Mouse (Mus musculus) left cerebral cortex, postnatal 36 days (tissue): ENCODE measurements at regions not wholly inside any gene's neighbourhood (a gene's known extent, or its start where the extent isn't known, plus 50 kb on each side); places are given as distances from the start of the nearest gene placed in this dataset.

Experiments used
- DNase-seq, 2 experiments: peaks; one replicate each; pipeline ENCODE4 v3.0.0; 2021 to 2022; ENCODE audit warnings: low spot score in 2 of 2, mixed read lengths in 1 of 2
- intact Hi-C: fragments of 180-260 bp; cut with DNase I; formaldehyde crosslinking; loops from one replicate; pipeline ENCODE4 v1.15.1; 2025

GRCm38 (mm10) chr9:101314036-101314435 is 62.4 kb upstream of the Ppp2r3a start:
- DNase-seq: peak; percentile 28 to 49

GRCm38 (mm10) chr9:101306408-101306935 is 54.9 kb upstream of the Ppp2r3a start:
- no peak for DNase-seq
- intact Hi-C loops: no loop called here

More at GRCm38 (mm10) chr9:101314036-101314435, 62.4 kb upstream of the Ppp2r3a start:
- intact Hi-C loops: loop anchor here (2.0 to 10.0 kb wide), 4 partner anchors 131 to 1231 kb away; no protein-coding TSS in a partner anchor

- intact Hi-C loops: no loop called here
- DNase-seq: no peak
These were observed 54.1 kb upstream of the Ppp2r3a start for GRCm38 (mm10) chr9:101305730-101306129.
